Mouse (Mus musculus) adrenal gland, postnatal 14 days (tissue): Measurements from ENCODE around the gene Btbd10. TPM values are rescaled to one million over a fixed set of nuclear protein-coding genes. Genes with fewer than 3 reads are reported as not detected.

Experiments
- DNase-seq: peaks from one replicate; pipeline ENCODE4 v3.0.0; 2021; ENCODE audit warnings: mixed read lengths
- total RNA-seq: library from RNA; stranded (reverse); gene quantifications from 2 replicates; pipeline ENCODE4 v1.2.3, GENCODE M21; 2021

The Btbd10 gene
- total RNA-seq, 1 experiment from 2014 or later: 17.3 TPM

DNA sequence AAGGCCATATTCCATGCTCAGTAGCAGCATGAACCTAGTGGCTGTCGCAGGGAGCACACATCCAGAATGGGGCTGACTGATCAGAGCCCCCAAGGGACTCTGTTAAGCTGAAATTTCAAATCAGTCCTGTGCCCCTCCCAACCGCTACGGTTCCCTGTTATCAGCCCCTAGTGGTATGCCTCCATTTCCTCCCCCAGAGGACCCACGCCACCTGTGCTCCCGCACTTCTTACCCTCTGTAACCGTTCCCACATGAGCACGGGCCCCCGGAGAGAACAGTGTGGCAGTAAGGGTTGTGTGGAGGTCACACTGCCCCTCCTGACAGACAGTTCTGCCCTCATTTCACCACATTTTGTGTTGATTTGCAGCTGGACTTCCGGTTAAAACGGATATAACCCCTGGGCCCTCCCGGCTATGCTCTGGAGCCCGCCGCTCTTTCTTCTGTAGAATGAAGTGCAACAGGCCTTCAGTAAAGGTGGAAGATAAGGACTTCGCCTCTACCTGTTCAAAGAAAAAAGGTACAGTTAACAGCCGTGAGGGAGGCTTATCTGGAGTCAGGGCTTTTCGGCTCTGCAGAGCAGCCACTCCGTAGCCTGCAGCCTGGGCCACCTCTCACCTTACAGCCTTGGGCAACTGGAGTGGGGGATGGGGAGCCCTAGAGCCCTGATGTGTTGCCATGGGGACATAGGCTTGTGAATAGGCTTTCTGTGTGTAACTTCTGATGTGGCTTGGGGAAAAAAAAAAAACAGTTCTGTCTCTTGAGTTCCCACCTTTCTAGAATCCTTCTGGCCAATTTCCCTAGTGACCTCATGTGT, 73.9 kb downstream of the Btbd10 start:
- peak; percentile 40 for DNase-seq

GRCm38 (mm10) chr7:113294598-113294997, 74.6 kb downstream of the Btbd10 start:
- no peak for DNase-seq

DNA sequence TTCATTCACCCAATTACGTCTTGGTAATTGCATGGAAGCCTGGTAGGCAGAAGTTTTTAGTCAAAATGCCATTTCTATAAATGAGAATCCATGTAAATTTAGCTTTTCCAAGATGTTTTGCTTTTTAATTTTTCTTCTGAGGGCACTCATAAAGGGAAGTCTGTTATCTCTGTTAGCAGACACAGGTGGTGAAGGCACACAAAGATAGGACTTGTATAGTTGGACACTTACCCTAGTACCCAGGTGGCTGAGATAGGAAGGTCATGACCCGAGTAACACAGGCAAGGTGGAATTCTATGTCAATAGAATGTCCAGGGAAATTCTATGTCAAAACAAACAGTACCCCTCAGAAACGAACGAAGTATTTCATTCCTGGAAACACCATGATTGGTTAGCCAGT, 77.0 kb downstream of the Btbd10 start:
- DNase-seq: no peak

DNA sequence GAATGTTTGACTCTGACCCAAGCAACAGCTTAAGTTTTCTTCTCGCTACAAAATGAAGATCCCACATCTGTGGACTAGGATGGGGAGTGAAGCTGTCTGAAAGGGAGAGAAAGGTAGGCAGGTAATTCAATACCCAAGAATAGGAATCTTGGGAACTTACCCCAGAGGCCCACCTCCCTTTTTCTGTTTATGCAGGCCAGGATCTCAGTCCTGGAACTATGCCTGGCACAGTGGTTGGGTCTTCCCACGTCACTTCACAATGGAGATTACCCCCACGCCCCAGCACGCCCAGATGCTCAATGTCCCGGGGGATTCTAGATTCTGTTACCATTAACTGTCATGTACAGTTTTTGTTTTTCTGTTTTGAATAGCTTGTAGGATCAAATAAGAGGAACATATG, 77.5 kb downstream of the Btbd10 start:
- DNase-seq: no peak

- DNase-seq: no peak
Measured at GRCm38 (mm10) chr7:113289211-113289610, 80.0 kb downstream of the Btbd10 start.

DNA sequence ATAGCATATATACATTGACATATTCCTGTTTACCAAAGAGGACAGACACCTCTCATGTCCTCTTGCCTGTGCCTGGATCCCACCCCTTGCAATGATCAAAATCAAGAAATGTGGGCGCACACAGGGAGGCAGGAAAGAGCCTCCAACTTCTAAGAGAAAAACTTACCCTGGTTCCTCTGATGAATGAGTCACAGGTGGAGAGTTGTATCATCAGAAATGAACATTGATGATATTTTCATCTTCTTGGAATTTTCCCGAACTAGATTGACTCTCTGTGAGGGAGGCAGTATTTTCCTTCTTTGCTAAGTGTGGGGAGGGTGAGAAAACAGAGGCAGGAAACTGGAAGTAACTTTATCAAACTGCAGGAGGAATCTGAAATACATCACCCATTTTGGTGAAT, 83.8 kb downstream of the Btbd10 start:
- DNase-seq: no peak

DNA sequence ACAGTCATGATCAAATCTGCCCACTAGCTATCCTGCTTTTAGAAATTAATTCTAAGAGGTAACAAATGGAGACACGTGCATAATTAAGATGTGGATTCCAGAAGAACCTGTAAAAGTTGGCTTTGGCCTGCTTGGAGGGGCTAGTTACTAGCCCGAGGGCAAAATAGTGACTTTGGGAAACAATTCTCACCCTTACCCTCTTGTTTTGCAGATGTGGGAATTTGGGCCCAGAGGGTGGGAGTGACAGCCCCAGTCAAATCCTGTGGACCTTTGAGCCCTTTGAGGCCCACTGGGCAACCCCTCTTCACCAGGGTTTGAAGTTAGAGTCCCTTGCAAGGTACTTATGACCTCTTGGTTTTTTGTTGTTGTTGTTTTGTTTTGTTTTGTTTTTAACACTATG, 89.9 kb downstream of the Btbd10 start:
- DNase-seq: no peak

GRCm38 (mm10) chr7:113278493-113278892, 90.7 kb downstream of the Btbd10 start:
- DNase-seq: no peak

DNA sequence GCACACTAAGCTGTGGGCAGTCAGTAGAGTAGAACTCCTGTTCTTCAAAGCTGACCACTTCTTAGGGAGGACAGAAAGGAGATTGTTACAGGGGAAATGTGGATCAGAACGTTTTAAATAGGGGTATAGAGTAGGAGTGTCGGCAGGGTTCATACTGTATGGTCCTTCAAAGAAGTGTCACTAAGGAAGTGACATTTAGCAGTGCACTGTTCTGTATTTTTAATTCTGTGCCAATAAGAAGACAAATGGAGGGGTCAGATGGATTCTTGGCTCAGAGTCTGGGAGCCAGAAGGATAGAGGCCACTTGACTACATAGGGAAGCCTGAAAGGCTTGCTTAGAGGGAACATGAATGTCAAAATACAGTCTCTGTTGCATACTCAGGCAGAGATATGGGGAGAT, 91.9 kb downstream of the Btbd10 start:
- no peak for DNase-seq

- DNase-seq: no peak
Measured at GRCm38 (mm10) chr7:113272338-113272997, 96.7 kb downstream of the Btbd10 start.

- no peak for DNase-seq
Measured at GRCm38 (mm10) chr7:113270991-113271390, 98.2 kb downstream of the Btbd10 start.

GRCm38 (mm10) chr7:113270551-113270950, 98.6 kb downstream of the Btbd10 start:
- DNase-seq: peak; percentile 42

DNA sequence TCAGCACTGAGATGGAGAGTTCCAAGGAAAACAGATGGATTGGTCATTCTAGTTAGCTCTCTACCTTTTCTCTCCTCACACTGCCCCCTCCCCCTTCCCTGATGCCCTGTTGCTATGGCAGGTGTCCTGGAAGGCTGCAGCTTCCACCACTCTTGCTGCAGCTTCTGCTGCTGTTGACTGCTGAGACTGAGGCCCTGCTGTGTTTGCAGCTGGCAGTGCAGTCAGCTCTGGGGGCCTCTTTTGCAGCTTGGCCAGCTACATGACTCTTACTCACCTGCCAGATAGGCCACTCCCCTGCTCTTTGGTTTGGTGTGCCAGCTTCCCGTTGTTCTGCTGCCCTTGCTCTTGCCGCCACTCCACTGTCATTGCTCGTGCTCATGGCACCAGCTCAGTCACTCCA, 99.3 kb downstream of the Btbd10 start:
- DNase-seq: no peak

GRCm38 (mm10) chr7:113269081-113269480, 100.1 kb downstream of the Btbd10 start:
- DNase-seq: no peak

- DNase-seq: peak; percentile 78
Measured at GRCm38 (mm10) chr7:113268287-113268686, 100.9 kb downstream of the Btbd10 start.

Other genes with a start within 250 kb of the Btbd10 start
- 30.6 and 41.6 TPM in 2 replicates for gene Arntl, start 161.9 kb downstream of the Btbd10 start, total RNA-seq
- not detected in 2 replicates for gene Pth, start 19.2 kb upstream of the Btbd10 start, total RNA-seq
- 50.2 and 58.3 TPM in 2 replicates for gene Far1, start 144.4 kb upstream of the Btbd10 start, total RNA-seq